Mouse (Mus musculus): ENCODE measurements around the gene Myo18a. TPM values are rescaled to one million over a fixed set of nuclear protein-coding genes. Genes with fewer than 3 reads are reported as not detected.

Gene Myo18a
- polyA plus RNA-seq, 1 experiment from 2014 or later: 28.4 TPM

DNA sequence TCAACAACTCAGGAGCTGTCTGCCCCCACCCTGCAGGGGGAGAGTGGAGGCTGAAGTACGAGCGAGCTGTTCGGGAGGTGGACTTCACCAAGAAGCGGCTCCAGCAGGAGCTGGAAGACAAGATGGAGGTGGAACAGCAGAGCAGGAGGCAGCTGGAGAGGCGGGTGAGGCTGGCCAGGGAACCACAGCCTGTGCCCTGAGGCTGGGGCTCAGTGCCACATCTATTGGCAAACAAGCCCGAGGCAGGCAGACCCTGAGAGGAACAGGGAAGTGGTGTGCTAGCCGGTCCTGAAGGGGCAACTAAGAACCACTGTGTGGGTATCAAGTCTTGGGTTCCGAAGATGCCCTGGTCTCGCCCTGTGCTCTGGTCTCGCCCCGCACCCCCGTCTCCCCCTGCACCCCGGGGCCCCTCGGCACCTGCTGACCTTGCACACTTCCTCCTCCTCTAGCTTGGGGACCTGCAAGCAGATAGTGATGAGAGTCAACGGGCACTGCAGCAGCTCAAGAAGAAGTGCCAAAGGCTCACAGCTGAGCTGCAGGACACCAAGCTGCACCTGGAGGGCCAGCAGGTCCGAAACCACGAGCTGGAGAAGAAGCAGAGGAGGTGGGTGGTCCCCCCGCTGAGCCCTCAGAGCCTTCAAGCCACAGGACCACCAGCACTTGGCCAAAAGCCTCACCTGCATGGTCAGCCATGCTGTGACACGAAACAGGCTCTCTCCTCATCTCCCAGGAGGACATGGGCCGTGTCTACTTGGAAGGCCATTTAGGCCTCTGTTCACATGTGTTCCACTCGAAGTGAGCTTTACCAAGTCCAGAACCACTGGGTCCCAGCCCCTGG, 80.2 kb downstream of the Myo18a start:
- no peak overlapping the region for H3K4me3 ChIP-seq
- H3K4me2 ChIP-seq: no peak overlapping the region
- H3K4me1 ChIP-seq: no peaks in the 10 kb centered on the region
- no peak overlapping the region for H3K9ac ChIP-seq
- no peaks in the 10 kb centered on the region for H3K9me3 ChIP-seq
- WGBS: 86% methylated on average over 21 of the region's 21 CpGs
- no peak overlapping the region for H3K27ac ChIP-seq
- ATAC-seq (ENCODE audit: insufficient number of reproducible peaks, insufficient read depth, low FRiP score, low TSS enrichment, low read depth): no peak
- H3K27me3 ChIP-seq: no peaks in the 10 kb centered on the region
- H3K36me3 ChIP-seq: peaks cover 83% of the 10 kb centered on the region

DNA sequence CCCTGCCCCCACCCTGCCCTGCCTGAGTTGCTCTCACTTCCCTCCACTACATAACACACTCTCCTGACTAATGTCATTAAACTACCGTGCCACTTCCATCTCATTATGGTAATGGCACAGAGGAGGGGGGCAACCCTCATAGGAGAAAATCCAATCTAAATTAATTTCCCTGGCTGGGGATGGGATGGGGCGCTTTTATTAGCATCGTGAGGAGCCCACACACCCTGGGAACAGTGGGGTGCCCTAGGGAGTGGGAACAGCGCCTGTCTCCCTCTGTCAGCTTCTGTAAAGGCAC, 80.8 kb downstream of the Myo18a start:
- Histone ChIP-seq H3K4me1 (no peaks in the 10 kb centered on the region), H3K27ac (no peak overlapping the region), H3K4me2 (no peak overlapping the region), H3K9ac (no peak overlapping the region), H3K36me3 (peaks cover 84% of the 10 kb centered on the region), H3K9me3 (no peaks in the 10 kb centered on the region), H3K4me3 (no peak overlapping the region), H3K27me3 (no peaks in the 10 kb centered on the region)
- 63% methylated on average over 4 of the region's 4 CpGs for WGBS
- ATAC-seq (ENCODE audit: insufficient number of reproducible peaks, insufficient read depth, low FRiP score, low TSS enrichment, low read depth): no peak

DNA sequence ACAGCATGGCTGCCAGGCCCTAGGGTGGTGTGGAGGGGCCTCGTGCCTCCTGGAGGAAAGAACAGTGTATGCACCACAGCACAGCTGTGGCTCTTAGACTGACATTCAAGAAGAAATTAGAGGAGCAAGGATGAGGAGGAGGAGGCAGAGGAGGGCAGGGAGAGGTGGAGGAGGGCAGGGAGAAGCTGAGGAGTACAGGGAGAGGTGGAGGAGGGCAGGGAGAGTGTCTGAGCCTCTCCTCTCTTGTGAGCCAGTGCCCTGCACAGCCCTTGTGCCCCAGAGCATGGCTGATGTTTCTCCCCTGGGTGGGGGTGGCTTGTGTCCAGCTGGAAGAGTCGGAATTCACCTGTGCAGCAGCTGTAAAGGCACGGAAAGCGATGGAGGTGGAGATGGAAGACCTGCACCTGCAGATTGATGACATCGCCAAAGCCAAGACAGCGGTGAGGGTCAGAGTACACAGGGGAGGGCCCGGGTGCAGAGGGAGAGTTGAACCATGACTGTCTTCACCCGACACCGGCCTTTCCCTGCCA, 84.6 kb downstream of the Myo18a start:
- ATAC-seq (ENCODE audit: insufficient number of reproducible peaks, insufficient read depth, low FRiP score, low TSS enrichment, low read depth): no peak
- no peaks in the 10 kb centered on the region for H3K27me3 ChIP-seq
- H3K4me1 ChIP-seq: peaks cover 11% of the 10 kb centered on the region
- H3K27ac ChIP-seq: no peak overlapping the region
- peaks cover 81% of the 10 kb centered on the region for H3K36me3 ChIP-seq
- no peak overlapping the region for H3K4me2 ChIP-seq
- H3K9ac ChIP-seq: no peak overlapping the region
- WGBS: 54% methylated on average over 9 of the region's 9 CpGs
- no peak overlapping the region for H3K4me3 ChIP-seq
- no peaks in the 10 kb centered on the region for H3K9me3 ChIP-seq

DNA sequence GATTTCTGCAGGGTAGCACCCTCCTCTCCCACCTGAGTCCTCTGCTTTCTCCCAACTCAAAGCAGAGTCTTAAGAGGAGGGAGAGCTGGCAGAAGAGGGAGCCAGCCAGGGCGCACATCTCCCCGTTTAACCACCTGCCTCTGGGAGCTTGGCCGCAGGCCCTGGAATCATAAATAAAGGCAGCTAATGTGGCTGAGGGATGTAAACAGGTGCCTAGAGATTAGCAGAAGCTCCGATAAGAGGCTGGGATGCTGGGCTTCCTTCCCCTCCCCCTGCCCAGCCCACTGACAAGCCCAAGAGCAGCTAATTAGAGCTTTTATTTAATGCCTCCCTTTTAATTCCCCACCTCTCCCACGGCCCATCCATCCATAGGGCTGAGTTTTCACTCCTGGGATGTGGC, 85.1 kb downstream of the Myo18a start:
- no peaks in the 10 kb centered on the region for H3K27me3 ChIP-seq
- WGBS: 40% methylated on average over 5 of the region's 5 CpGs
- no peak for ATAC-seq (ENCODE audit: insufficient number of reproducible peaks, insufficient read depth, low FRiP score, low TSS enrichment, low read depth)
- H3K4me3 ChIP-seq: no peak overlapping the region
- no peak overlapping the region for H3K9ac ChIP-seq
- H3K4me2 ChIP-seq: no peak overlapping the region
- peaks cover 11% of the 10 kb centered on the region for H3K4me1 ChIP-seq
- peaks cover 79% of the 10 kb centered on the region for H3K36me3 ChIP-seq
- no peaks in the 10 kb centered on the region for H3K9me3 ChIP-seq
- H3K27ac ChIP-seq: no peak overlapping the region

DNA sequence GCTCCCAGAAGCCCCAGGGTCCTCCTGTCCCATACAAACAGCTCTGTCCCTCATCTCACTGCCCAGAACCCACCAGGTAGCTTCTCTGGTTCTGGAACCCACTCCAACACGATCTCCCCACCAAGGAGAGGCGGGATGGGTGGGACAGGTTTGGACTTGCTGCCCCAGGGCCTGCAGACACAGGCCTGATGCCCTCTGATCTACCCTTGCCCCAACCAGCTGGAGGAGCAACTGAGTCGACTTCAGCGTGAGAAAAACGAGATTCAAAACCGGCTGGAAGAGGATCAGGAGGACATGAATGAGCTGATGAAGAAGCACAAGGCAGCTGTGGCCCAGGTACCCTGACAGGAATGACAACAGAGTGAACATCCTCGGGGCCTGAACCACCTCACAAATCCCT, 86.1 kb downstream of the Myo18a start:
- H3K9me3 ChIP-seq: no peaks in the 10 kb centered on the region
- no peaks in the 10 kb centered on the region for H3K27me3 ChIP-seq
- 66% methylated on average over 7 of the region's 7 CpGs for WGBS
- H3K27ac ChIP-seq: no peak overlapping the region
- no peak overlapping the region for H3K4me3 ChIP-seq
- H3K36me3 ChIP-seq: peaks cover 79% of the 10 kb centered on the region
- no peak for ATAC-seq (ENCODE audit: insufficient number of reproducible peaks, insufficient read depth, low FRiP score, low TSS enrichment, low read depth)
- no peak overlapping the region for H3K9ac ChIP-seq
- H3K4me2 ChIP-seq: no peak overlapping the region
- peaks cover 16% of the 10 kb centered on the region for H3K4me1 ChIP-seq

- no peak for ATAC-seq (ENCODE audit: insufficient number of reproducible peaks, insufficient read depth, low FRiP score, low TSS enrichment, low read depth)
- H3K4me1 ChIP-seq: peaks cover 31% of the 10 kb centered on the region
- peak overlapping the region; percentile 9; the same call in 1 of the 2 replicates for H3K4me2 ChIP-seq
- H3K36me3 ChIP-seq: peaks cover 73% of the 10 kb centered on the region
- WGBS: 53% methylated on average over 24 of the region's 24 CpGs
- peak overlapping the region; percentile 78 for H3K27ac ChIP-seq
- no peaks in the 10 kb centered on the region for H3K27me3 ChIP-seq
- H3K4me3 ChIP-seq: no peak overlapping the region
- H3K9ac ChIP-seq: peak overlapping the region; percentile 8; the same call in 1 of the 2 replicates
- no peaks in the 10 kb centered on the region for H3K9me3 ChIP-seq
Observed at GRCm38 (mm10) chr11:77850401-77851244, 87.6 kb downstream of the Myo18a start.

DNA sequence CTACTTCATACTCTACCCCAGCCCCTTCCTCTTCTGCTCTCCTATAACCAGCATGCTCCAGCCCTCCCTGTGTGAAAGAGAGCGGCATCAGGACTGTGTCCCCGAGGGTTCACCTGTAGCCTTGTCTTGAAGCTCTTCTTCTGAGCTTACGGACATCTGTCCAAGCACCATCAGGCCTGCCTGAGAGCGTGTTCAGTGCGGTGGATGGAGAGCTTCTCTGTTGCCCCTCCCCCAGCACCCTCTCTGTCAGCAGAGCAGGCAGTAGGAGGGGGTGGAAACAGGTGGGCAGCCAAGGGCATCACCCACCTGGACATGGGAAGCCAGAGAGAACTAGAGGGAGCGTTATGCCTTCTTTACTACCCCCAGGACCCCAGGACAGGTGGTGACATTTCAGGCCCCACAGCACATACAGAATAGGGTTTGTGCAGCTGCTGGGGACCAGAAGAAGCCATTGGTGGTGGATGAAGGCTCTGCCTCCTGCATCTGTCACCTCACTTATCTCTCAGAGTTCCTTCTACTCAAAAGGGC, 88.5 kb downstream of the Myo18a start:
- no peak for ATAC-seq (ENCODE audit: insufficient number of reproducible peaks, insufficient read depth, low FRiP score, low TSS enrichment, low read depth)
- Histone ChIP-seq H3K4me2 (no peak overlapping the region), H3K4me3 (no peak overlapping the region), H3K9me3 (no peaks in the 10 kb centered on the region), H3K27ac (peak overlapping the region; percentile 78; the same call in 1 of the 2 replicates), H3K9ac (no peak overlapping the region), H3K27me3 (no peaks in the 10 kb centered on the region), H3K36me3 (peaks cover 64% of the 10 kb centered on the region), H3K4me1 (peaks cover 34% of the 10 kb centered on the region)
- WGBS: 81% methylated on average over 6 of the region's 6 CpGs

GRCm38 (mm10) chr11:77852195-77852594, 89.1 kb downstream of the Myo18a start:
- Histone ChIP-seq H3K9me3 (no peaks in the 10 kb centered on the region), H3K27ac (no peak overlapping the region), H3K36me3 (peaks cover 63% of the 10 kb centered on the region), H3K4me3 (no peak overlapping the region), H3K9ac (no peak overlapping the region), H3K27me3 (peaks cover under 1% of the 10 kb centered on the region; the same call in 1 of the 2 replicates), H3K4me2 (no peak overlapping the region), H3K4me1 (peaks cover 34% of the 10 kb centered on the region)
- 67% methylated on average over 3 of the region's 3 CpGs for WGBS
- ATAC-seq (ENCODE audit: insufficient number of reproducible peaks, insufficient read depth, low FRiP score, low TSS enrichment, low read depth): no peak

- H3K9ac ChIP-seq: no peak overlapping the region
- no peak overlapping the region for H3K4me2 ChIP-seq
- H3K27ac ChIP-seq: no peak overlapping the region
- peaks cover 63% of the 10 kb centered on the region for H3K36me3 ChIP-seq
- 89% methylated on average over 17 of the region's 17 CpGs for WGBS
- no peak for ATAC-seq (ENCODE audit: insufficient number of reproducible peaks, insufficient read depth, low FRiP score, low TSS enrichment, low read depth)
- peaks cover 38% of the 10 kb centered on the region for H3K4me1 ChIP-seq
- no peaks in the 10 kb centered on the region for H3K9me3 ChIP-seq
- H3K27me3 ChIP-seq: peaks cover 10% of the 10 kb centered on the region
- no peak overlapping the region for H3K4me3 ChIP-seq
Observed at GRCm38 (mm10) chr11:77852941-77853668, 90.1 kb downstream of the Myo18a start.

DNA sequence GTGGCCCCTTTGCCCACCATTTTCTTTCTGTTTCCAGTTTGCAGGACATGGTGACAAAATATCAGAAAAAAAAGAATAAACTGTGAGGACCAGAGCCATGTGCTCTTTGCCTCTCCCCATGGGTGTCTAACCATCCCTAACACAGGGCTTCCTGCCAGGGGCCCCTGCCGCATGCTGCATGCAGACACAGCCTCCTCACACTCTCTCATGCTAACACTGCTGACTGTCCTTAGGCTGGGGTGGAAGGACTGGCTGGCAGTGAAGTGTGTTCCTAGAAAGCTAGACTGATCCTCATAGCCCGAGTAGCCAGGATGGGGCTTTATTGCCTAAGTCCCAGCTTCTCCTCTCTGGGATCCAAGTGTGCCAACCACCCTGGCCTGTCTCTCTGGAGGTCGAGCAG, 91.6 kb downstream of the Myo18a start:
- peaks cover 25% of the 10 kb centered on the region for H3K27me3 ChIP-seq
- H3K9ac ChIP-seq: peak overlapping the region; percentile 11; the same call in 1 of the 2 replicates
- no peak overlapping the region for H3K4me2 ChIP-seq
- peaks cover 65% of the 10 kb centered on the region for H3K36me3 ChIP-seq
- no peak overlapping the region for H3K4me3 ChIP-seq
- H3K27ac ChIP-seq: no peak overlapping the region
- H3K4me1 ChIP-seq: peaks cover 41% of the 10 kb centered on the region
- no peak for ATAC-seq (ENCODE audit: insufficient number of reproducible peaks, insufficient read depth, low FRiP score, low TSS enrichment, low read depth)
- WGBS: 41% methylated on average over 3 of the region's 3 CpGs
- no peaks in the 10 kb centered on the region for H3K9me3 ChIP-seq

DNA sequence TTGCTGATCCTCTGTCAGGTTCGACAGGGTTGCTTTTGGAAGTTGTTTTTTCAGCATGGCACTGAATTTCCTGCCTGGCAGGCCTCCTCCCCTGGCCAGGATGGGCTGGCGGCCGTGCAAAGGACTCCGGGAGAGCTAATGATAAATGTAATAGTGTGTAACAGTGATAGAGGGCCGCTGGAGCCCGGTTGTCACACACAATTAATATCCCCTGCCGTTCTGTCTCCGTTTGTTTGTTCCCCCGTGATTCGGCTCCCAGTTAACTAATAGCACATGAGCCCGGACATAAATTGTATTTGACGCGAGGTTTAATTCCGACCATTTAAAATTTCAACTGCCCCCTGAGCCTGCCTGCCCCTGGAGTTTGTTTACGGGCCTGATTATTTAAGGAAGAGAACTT, 92.3 kb downstream of the Myo18a start:
- no peaks in the 10 kb centered on the region for H3K9me3 ChIP-seq
- no peak for ATAC-seq (ENCODE audit: insufficient number of reproducible peaks, insufficient read depth, low FRiP score, low TSS enrichment, low read depth)
- H3K36me3 ChIP-seq: peaks cover 65% of the 10 kb centered on the region
- H3K4me3 ChIP-seq: no peak overlapping the region
- H3K9ac ChIP-seq: no peak overlapping the region
- H3K4me2 ChIP-seq: no peak overlapping the region
- WGBS: 23% methylated on average over 15 of the region's 15 CpGs
- no peak overlapping the region for H3K27ac ChIP-seq
- peaks cover 32% of the 10 kb centered on the region for H3K27me3 ChIP-seq
- H3K4me1 ChIP-seq: peaks cover 37% of the 10 kb centered on the region
